Mouse (Mus musculus): ENCODE results near the gene Itgad.
"Not testable (repeated sequence)": the region's sequence is repeated elsewhere in the genome, so short reads cannot be mapped to it uniquely, and the experiment has no call there.

The Itgad gene

GRCm38 (mm10) chr7:128154076-128154475 lies at the start of gene Itgad:
TSS of gene Itgad (plus strand) at chr7:128154376.
- DNase-seq, result no peak

- no peak for DNase-seq
These were observed 48.9 kb upstream of the Itgad start for GRCm38 (mm10) chr7:128105246-128105645.

GRCm38 (mm10) chr7:128107462-128107861 lies 46.7 kb upstream of the Itgad start:
- no peak for DNase-seq

- DNase-seq, result no peak
These were observed 43.9 kb upstream of the Itgad start for GRCm38 (mm10) chr7:128110314-128110713.

- no peak for DNase-seq
These were observed 42.0 kb upstream of the Itgad start for GRCm38 (mm10) chr7:128112131-128112530.

- no peak for DNase-seq
These were observed 39.6 kb upstream of the Itgad start for GRCm38 (mm10) chr7:128114371-128115105.

GRCm38 (mm10) chr7:128115211-128115958 lies 38.8 kb upstream of the Itgad start:
- DNase-seq, result no peak

GRCm38 (mm10) chr7:128116396-128116795 lies 37.8 kb upstream of the Itgad start:
- no peak for DNase-seq

- no peak for DNase-seq
These were observed 34.3 kb upstream of the Itgad start for GRCm38 (mm10) chr7:128119726-128120490.

GRCm38 (mm10) chr7:128128741-128129720 lies 25.1 kb upstream of the Itgad start, which contains the start of gene Itgax:
TSS of gene Itgax (plus strand) at chr7:128129547.
- no peak for DNase-seq

GRCm38 (mm10) chr7:128132148-128132547 lies 22.0 kb upstream of the Itgad start:
- DNase-seq, result no peak

GRCm38 (mm10) chr7:128133596-128133995 lies 20.6 kb upstream of the Itgad start:
- no peak for DNase-seq

GRCm38 (mm10) chr7:128136927-128137326 lies 17.2 kb upstream of the Itgad start:
- no peak for DNase-seq

- no peak for DNase-seq
These were observed 14.6 kb upstream of the Itgad start for GRCm38 (mm10) chr7:128139611-128140010.

- DNase-seq, result no peak
These were observed 3.2 kb upstream of the Itgad start for GRCm38 (mm10) chr7:128150970-128151369.

- DNase-seq, result no peak
These were observed 748 bp downstream of the Itgad start for GRCm38 (mm10) chr7:128154924-128155323.

- not testable (repeated sequence) for DNase-seq
These were observed 4.6 kb downstream of the Itgad start for GRCm38 (mm10) chr7:128158688-128159354.

- DNase-seq, result no peak
These were observed 9.8 kb downstream of the Itgad start for GRCm38 (mm10) chr7:128164001-128164400.

- DNase-seq, result no peak
These were observed 12.2 kb downstream of the Itgad start for GRCm38 (mm10) chr7:128166391-128166790.

- no peak for DNase-seq
These were observed 15.8 kb downstream of the Itgad start for GRCm38 (mm10) chr7:128169996-128170395.

- no peak for DNase-seq
These were observed 24.2 kb downstream of the Itgad start for GRCm38 (mm10) chr7:128178385-128178784.

- no peak for DNase-seq
These were observed 25.9 kb downstream of the Itgad start for GRCm38 (mm10) chr7:128180126-128180525.

Measured in kidney, adult 8-10 months (tissue).